Mouse (Mus musculus): ENCODE measurements around the gene Blm.

DNA sequence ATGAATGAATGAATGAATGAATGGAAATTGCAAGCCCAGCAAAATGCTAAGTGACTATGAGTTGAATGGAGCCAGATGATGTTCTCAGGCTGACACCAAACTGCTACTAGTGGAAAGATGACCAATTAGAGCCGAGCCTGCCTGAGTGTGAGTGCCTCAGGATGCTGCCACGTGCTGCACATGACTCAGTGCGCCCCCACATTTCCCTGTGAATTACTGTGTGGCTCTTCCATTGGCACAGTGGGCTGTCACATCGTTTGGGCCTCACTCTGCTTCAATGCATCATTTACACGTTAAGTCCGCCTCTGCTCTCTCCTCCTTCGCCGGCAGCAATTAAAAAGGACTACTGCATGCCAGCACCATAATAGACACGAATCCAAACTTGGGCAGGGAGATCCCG, 122.6 kb downstream of the Blm start:
- TF ChIP-seq CTCF (IDR thresholded peaks at IDR 0.05; ENCODE audit: low read depth) (no peak), EP300 (IDR thresholded peaks at IDR 0.05; ENCODE audit: low read depth) (no peak)

Measured in heart, postnatal 0 days (tissue).